Comparison of ENCODE assay signal across 17 mouse cellular contexts in the genomic region with DNA sequence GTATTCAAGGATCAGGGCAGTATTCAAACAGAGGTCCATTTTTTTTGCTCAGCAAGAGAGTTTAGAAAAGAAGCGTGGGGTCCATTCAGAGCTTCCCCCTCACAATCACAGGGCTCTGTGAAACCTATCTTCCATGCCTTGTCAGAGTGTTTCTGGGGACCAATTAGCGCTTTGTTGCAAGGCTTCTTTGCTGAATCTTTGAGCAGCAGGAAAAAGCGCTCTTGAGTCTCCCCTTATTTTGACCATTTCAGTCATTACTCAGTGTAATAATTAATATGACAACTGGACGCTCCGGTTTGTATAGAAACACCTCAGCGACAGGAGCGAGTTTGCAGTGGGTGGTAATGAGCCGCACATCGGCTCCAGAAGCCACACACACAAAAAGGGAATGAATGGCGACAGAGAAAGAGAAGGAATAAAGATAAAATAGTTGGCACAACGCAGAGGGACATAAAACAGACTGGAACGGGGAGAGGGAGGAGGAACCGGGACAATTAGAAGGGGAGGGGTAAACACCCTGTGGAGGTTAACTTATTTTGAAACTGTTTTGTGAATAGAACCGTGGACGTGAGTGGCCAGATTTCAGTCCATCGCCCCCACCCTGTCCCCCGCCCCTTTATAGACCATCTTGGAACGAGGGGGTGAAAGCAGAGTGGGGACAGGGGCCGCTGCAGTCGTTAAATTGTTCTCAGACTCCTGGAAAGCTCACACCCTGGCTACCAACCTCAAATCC. TPM values are rescaled to one million over a fixed set of nuclear protein-coding genes. Genes with fewer than 3 reads are reported as not detected.
DNase-seq lines count a peak whose midpoint lies in the region; ATAC-seq lines count a peak whose summit lies in the region.
"Had no signal": no experiment of that assay in that cellular context is flagged by ENCODE, and none has a peak within 500 bp of the region (broad histone marks: within the 10 kb centered on the region; RNA-seq: fewer than 3 reads in every experiment).

No protein-coding gene starts in this region.

- DNase-seq in midbrain, embryonic 10.5 days (ENCODE audit: low spot score), result peak; percentile 52
- no peak for DNase-seq in thymus, postnatal 36 days
- DNase-seq in liver, result no peak
- no peak for DNase-seq in natural killer cell, adult 2 months (ENCODE audit: low spot score in 2 of 2)
- DNase-seq: adrenal gland, postnatal 36 days; cerebellum, adult 18-20 months; kidney, postnatal 14 days; lung, postnatal 14 days; right cerebral cortex, postnatal 14 days had no signal

- H3K9ac ChIP-seq in embryonic facial prominence, embryonic 13.5 days, result no peak overlapping the region
- peak overlapping the region; percentile 16; the same call in 1 of the 2 replicates for H3K9ac ChIP-seq in forebrain, embryonic 15.5 days (replicated peaks)
- no peak overlapping the region for H3K9ac ChIP-seq in neural tube, embryonic 14.5 days (replicated peaks; ENCODE audit: low read depth, low read length)
- H3K9ac ChIP-seq: embryonic facial prominence, embryonic 15.5 days; stomach, embryonic 15.5 days had no signal

- H3K27me3 ChIP-seq in embryonic facial prominence, embryonic 13.5 days, result peaks cover 85% of the 10 kb centered on the region
- peaks cover 8% of the 10 kb centered on the region; the same call in 1 of the 2 replicates for H3K27me3 ChIP-seq in forebrain, embryonic 15.5 days
- peaks cover 98% of the 10 kb centered on the region for H3K27me3 ChIP-seq in midbrain, embryonic 10.5 days (ENCODE audit: low read depth, poor library complexity, severe bottlenecking)
- no peaks in the 10 kb centered on the region for H3K27me3 ChIP-seq in neural tube, embryonic 14.5 days (ENCODE audit: control insufficient read depth, insufficient read depth, low read length)

- WGBS in embryonic facial prominence, embryonic 13.5 days, result 16% methylated on average over 20 of the region's 20 CpGs
- 2% methylated on average over 20 of the region's 20 CpGs for WGBS in forebrain, embryonic 15.5 days
- WGBS in midbrain, embryonic 10.5 days, result 10% methylated on average over 20 of the region's 20 CpGs
- WGBS in neural tube, embryonic 14.5 days, result 4% methylated on average over 20 of the region's 20 CpGs

- H3K9me3 ChIP-seq in embryonic facial prominence, embryonic 13.5 days, result 0 out of 2 replicates have a peak, but pooled peaks cover 3% of the 10 kb centered on the region
- no peaks in the 10 kb centered on the region for H3K9me3 ChIP-seq in forebrain, embryonic 15.5 days
- peaks cover 6% of the 10 kb centered on the region; the same call in 1 of the 2 replicates for H3K9me3 ChIP-seq in midbrain, embryonic 10.5 days (replicated peaks)
- H3K9me3 ChIP-seq in neural tube, embryonic 14.5 days (ENCODE audit: control insufficient read depth, low read length), result no peaks in the 10 kb centered on the region
- H3K9me3 ChIP-seq: embryonic facial prominence, embryonic 15.5 days; stomach, embryonic 15.5 days had no signal

- no peak for ATAC-seq in embryonic facial prominence, embryonic 13.5 days (ENCODE audit: insufficient number of reproducible peaks, insufficient read depth, low FRiP score, low TSS enrichment, low read depth)
- peak; percentile 53 for ATAC-seq in forebrain, embryonic 15.5 days (replicated peaks)
- ATAC-seq in neural tube, embryonic 14.5 days (ENCODE audit: low read depth), result peak; percentile 9; the same call in 1 of the 2 replicates

- H3K27ac ChIP-seq in embryonic facial prominence, embryonic 13.5 days, result no peak overlapping the region
- H3K27ac ChIP-seq in forebrain, embryonic 15.5 days (replicated peaks), result peak overlapping the region; percentile 62
- peak overlapping the region; percentile 81 for H3K27ac ChIP-seq in midbrain, embryonic 10.5 days (replicated peaks)
- no peak overlapping the region for H3K27ac ChIP-seq in neural tube, embryonic 14.5 days (ENCODE audit: low read depth, low read length)
- H3K27ac ChIP-seq: embryonic facial prominence, embryonic 15.5 days; left cerebral cortex, adult 2 months; stomach, embryonic 15.5 days had no signal

- H3K36me3 ChIP-seq in embryonic facial prominence, embryonic 13.5 days, result no peaks in the 10 kb centered on the region
- no peaks in the 10 kb centered on the region for H3K36me3 ChIP-seq in forebrain, embryonic 15.5 days
- no peaks in the 10 kb centered on the region for H3K36me3 ChIP-seq in midbrain, embryonic 10.5 days
- no peaks in the 10 kb centered on the region for H3K36me3 ChIP-seq in neural tube, embryonic 14.5 days (ENCODE audit: control insufficient read depth, insufficient read depth, low read length)
- H3K36me3 ChIP-seq: embryonic facial prominence, embryonic 15.5 days; stomach, embryonic 15.5 days had no signal

- 0 out of 2 replicates have a peak overlapping the region, but pooled peaks have one; percentile 3 for H3K4me3 ChIP-seq in embryonic facial prominence, embryonic 13.5 days
- H3K4me3 ChIP-seq in forebrain, embryonic 15.5 days, result peak overlapping the region; percentile 24
- H3K4me3 ChIP-seq in midbrain, embryonic 10.5 days, result peak overlapping the region; percentile 47
- peak overlapping the region; percentile 12; the same call in 1 of the 2 replicates for H3K4me3 ChIP-seq in neural tube, embryonic 14.5 days (ENCODE audit: low read depth, low read length)
- H3K4me3 ChIP-seq: embryonic facial prominence, embryonic 15.5 days; left cerebral cortex, adult 2 months; stomach, embryonic 15.5 days had no signal

- peaks cover 10% of the 10 kb centered on the region; the same call in 1 of the 2 replicates for H3K4me1 ChIP-seq in embryonic facial prominence, embryonic 13.5 days
- H3K4me1 ChIP-seq in forebrain, embryonic 15.5 days, result peaks cover 30% of the 10 kb centered on the region
- H3K4me1 ChIP-seq in midbrain, embryonic 10.5 days, result peaks cover 42% of the 10 kb centered on the region
- H3K4me1 ChIP-seq in neural tube, embryonic 14.5 days (ENCODE audit: control insufficient read depth, insufficient read depth, low read length), result no peaks in the 10 kb centered on the region; the same call in 1 of the 2 replicates
- H3K4me1 ChIP-seq: embryonic facial prominence, embryonic 15.5 days; stomach, embryonic 15.5 days had no signal

- H3K4me2 ChIP-seq in embryonic facial prominence, embryonic 13.5 days, result peak overlapping the region; percentile 7; the same call in 1 of the 2 replicates
- peak overlapping the region; percentile 47 for H3K4me2 ChIP-seq in forebrain, embryonic 15.5 days (replicated peaks)
- H3K4me2 ChIP-seq in neural tube, embryonic 14.5 days (ENCODE audit: low read depth, low read length), result peak overlapping the region; percentile 53
- H3K4me2 ChIP-seq: embryonic facial prominence, embryonic 15.5 days; heart, embryonic 11.5 days; liver, embryonic 11.5 days; stomach, embryonic 15.5 days had no signal

RNA-seq across cellular contexts. Expression of a gene that starts 7.6 kb away (rescaled TPM):
- polyA plus RNA-seq in embryonic facial prominence, embryonic 13.5 days (2015; fragmentation: Nextera tagmentation; extraction: Ambion mirVana), result 1.4 and 1.8 TPM in 2 replicates
- polyA plus RNA-seq in forebrain, embryonic 15.5 days (2015; fragmentation: Nextera tagmentation; extraction: Ambion mirVana), result 24.2 and 25.8 TPM in 2 replicates
- polyA plus RNA-seq in midbrain, embryonic 10.5 days (2016; fragmentation: Nextera tagmentation; extraction: Ambion mirVana), result 29.4 and 48.2 TPM in 2 replicates
- polyA plus RNA-seq in neural tube, embryonic 14.5 days (2014; fragmentation: Nextera tagmentation; extraction: Ambion mirVana), result 8.7 and 8.8 TPM in 2 replicates

RNA-seq across cellular contexts. Expression of a gene that starts 20.5 kb away (rescaled TPM):
- polyA plus RNA-seq in embryonic facial prominence, embryonic 13.5 days (2015; fragmentation: Nextera tagmentation; extraction: Ambion mirVana), result 0.36 TPM in 1 of 2 replicates, not detected in the other
- not detected in 2 replicates for polyA plus RNA-seq in forebrain, embryonic 15.5 days (2015; fragmentation: Nextera tagmentation; extraction: Ambion mirVana)
- 0.23 and 0.27 TPM in 2 replicates for polyA plus RNA-seq in midbrain, embryonic 10.5 days (2016; fragmentation: Nextera tagmentation; extraction: Ambion mirVana)
- polyA plus RNA-seq in neural tube, embryonic 14.5 days (2014; fragmentation: Nextera tagmentation; extraction: Ambion mirVana), result not detected in 2 replicates
- polyA plus RNA-seq: embryonic facial prominence, embryonic 15.5 days had no signal

Comparison
In these comparisons a context has a peak if more than half of its experiments do, and no peak if none do; other contexts are left out.
1. H3K27ac ChIP-seq: peak in forebrain, embryonic 15.5 days (single experiment) and midbrain, embryonic 10.5 days (single experiment); none in embryonic facial prominence, embryonic 13.5 days (single experiment) and neural tube, embryonic 14.5 days (single experiment).
2. Peak in every context shown above with its lines, with median percentiles within 50 percentile points of each other: H3K4me2 ChIP-seq and H3K4me3 ChIP-seq.